Mouse (Mus musculus) activated CD4-positive, CD25-positive, alpha-beta regulatory T cell, adult 4 months (primary cell): Measurements from ENCODE around the gene Tpi1. TPM values are rescaled to one million over a fixed set of nuclear protein-coding genes. Genes with fewer than 3 reads are reported as not detected.
"Not testable (repeated sequence)": the region's sequence is repeated elsewhere in the genome, so short reads cannot be mapped to it uniquely, and the experiment has no call there.

Experiments
- ATAC-seq: one replicate; pipeline ENCODE4 v1.8.0; 2017
- polyA plus RNA-seq, 2 experiments: library from polyadenylated mRNA; unstranded; fragments of 100-300 nt; shearing (Covaris generic); gene quantifications; one replicate each; pipeline ENCODE4 v1.2.1; 2017

Tpi1 gene
- polyA plus RNA-seq, 2 experiments from 2014 or later = 68.9 to 93.3 TPM

- ATAC-seq = no peak
Measured at GRCm38 (mm10) chr6:124808358-124809012, 5.6 kb downstream of the Tpi1 start, which contains the start of gene Spsb2. Gene Spsb2, plus strand, starts transcription at chr6:124808661.

- no peak for ATAC-seq
Measured at GRCm38 (mm10) chr6:124807986-124808357, 6.1 kb downstream of the Tpi1 start.

GRCm38 (mm10) chr6:124807366-124807765 lies 6.7 kb downstream of the Tpi1 start:
- ATAC-seq = no peak

- ATAC-seq = no peak
Measured at GRCm38 (mm10) chr6:124806446-124807140, 7.5 kb downstream of the Tpi1 start.

- peak; percentile 75 for ATAC-seq
Measured at GRCm38 (mm10) chr6:124805341-124806321, 8.5 kb downstream of the Tpi1 start.

- no peak for ATAC-seq
Measured at GRCm38 (mm10) chr6:124804341-124804740, 9.8 kb downstream of the Tpi1 start.

GRCm38 (mm10) chr6:124803691-124804090 lies 10.4 kb downstream of the Tpi1 start:
- not testable (repeated sequence) for ATAC-seq

GRCm38 (mm10) chr6:124803061-124803460 lies 11.0 kb downstream of the Tpi1 start:
- ATAC-seq = no peak

- ATAC-seq = not testable (repeated sequence)
Measured at GRCm38 (mm10) chr6:124802400-124802799, 11.7 kb downstream of the Tpi1 start.

- ATAC-seq = no peak
Measured at GRCm38 (mm10) chr6:124796200-124796599, 17.9 kb downstream of the Tpi1 start.

GRCm38 (mm10) chr6:124795781-124796180 lies 18.3 kb downstream of the Tpi1 start:
- no peak for ATAC-seq

- ATAC-seq = no peak
Measured at GRCm38 (mm10) chr6:124791911-124792310, 22.2 kb downstream of the Tpi1 start.

- no peak for ATAC-seq
Measured at GRCm38 (mm10) chr6:124790121-124790520, 24.0 kb downstream of the Tpi1 start.

- no peak for ATAC-seq
Measured at GRCm38 (mm10) chr6:124789519-124789918, 24.6 kb downstream of the Tpi1 start.

- no peak for ATAC-seq
Measured at GRCm38 (mm10) chr6:124787722-124788121, 26.4 kb downstream of the Tpi1 start.

- ATAC-seq = no peak
Measured at GRCm38 (mm10) chr6:124786756-124787420, 27.2 kb downstream of the Tpi1 start.

- peak; percentile 63 for ATAC-seq
Measured at GRCm38 (mm10) chr6:124782436-124782835, 31.7 kb downstream of the Tpi1 start.

GRCm38 (mm10) chr6:124780917-124781316 lies 33.2 kb downstream of the Tpi1 start:
- no peak for ATAC-seq

GRCm38 (mm10) chr6:124779984-124780416 lies 34.1 kb downstream of the Tpi1 start:
- ATAC-seq = peak; percentile 23

- peak; percentile 92 for ATAC-seq
Measured at GRCm38 (mm10) chr6:124779222-124779983, 34.7 kb downstream of the Tpi1 start, which contains the start of gene Lrrc23. Gene Lrrc23, minus strand, starts transcription at chr6:124779727.

GRCm38 (mm10) chr6:124770511-124770910 lies 43.6 kb downstream of the Tpi1 start:
- ATAC-seq = no peak
